Mouse (Mus musculus): ENCODE data around the gene Fam129b. TPM values are rescaled to one million over a fixed set of nuclear protein-coding genes. Genes with fewer than 3 reads are reported as not detected.
A peak's percentile ranks its signal among the peaks of the same experiment; 100 is the strongest.

Gene Fam129b
- total RNA-seq, 2 experiments from 2014 or later = 22.6 to 26.3 TPM

GRCm38 (mm10) chr2:32922564-32922963 is 46.6 kb downstream of the Fam129b start:
- DNase-seq (ENCODE audit: low spot score in 2 of 2) = no peak

GRCm38 (mm10) chr2:32923551-32924250 is 47.8 kb downstream of the Fam129b start:
- DNase-seq (ENCODE audit: low spot score in 2 of 2) = no peak

DNA sequence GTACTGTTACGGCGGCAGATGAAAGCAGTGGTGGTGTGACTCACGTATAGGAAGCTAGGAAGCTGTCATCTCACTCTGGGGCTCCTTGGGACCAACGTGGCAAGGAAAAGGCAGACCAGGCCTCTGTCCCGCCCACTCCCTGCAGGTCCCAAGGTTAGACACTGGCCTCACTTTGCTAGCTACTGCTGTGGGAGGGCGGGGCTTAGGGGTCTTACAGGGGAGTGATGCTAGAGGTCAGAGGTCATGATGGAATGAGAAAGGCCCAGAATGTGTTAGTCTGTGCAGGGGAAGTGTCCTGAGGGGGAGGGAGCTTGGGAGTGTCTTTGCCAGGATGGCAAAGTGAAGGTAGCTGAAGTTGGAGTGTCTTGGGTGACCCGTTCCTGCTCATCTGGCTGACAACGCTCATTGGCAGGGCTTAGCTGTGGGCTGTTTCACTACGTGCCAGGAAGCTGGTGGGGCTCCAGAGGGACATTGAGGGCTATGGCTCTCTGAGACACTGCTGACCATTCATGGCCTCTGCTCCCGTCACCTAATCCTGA is 48.5 kb downstream of the Fam129b start:
- no peak for DNase-seq (ENCODE audit: low spot score in 2 of 2)

GRCm38 (mm10) chr2:32926330-32927075 is 50.6 kb downstream of the Fam129b start:
- DNase-seq (ENCODE audit: low spot score in 2 of 2) = no peak

DNA sequence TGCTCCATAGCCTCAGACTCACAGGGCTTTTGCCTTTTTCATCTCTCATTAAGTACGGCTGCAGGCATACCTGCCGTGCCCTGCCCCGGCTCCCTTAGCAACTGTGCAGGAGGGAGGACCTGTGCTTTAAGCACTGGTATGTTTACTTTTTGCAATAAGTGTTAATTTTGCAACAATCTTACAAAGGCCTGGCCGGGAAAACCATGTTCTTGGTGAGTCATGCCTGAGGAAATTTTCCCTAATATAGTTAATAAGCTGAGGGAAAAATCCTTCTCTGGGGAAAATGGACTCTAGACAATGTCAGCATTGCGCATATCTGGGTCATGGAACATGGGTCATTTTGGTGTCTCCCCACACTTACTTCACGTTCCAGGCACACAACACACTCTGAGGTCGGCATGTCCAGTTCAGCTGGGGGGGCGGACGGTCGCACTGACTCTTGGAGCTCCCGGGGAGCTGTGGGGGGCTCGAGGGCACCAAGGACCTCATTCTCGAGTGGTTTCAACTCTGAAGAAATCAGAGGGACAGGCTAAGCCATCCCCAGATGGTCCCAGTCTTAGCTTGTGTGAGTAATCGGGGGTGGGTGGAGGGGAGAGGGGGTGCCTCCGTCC is 51.8 kb downstream of the Fam129b start:
- no peak for DNase-seq (ENCODE audit: low spot score in 2 of 2)

GRCm38 (mm10) chr2:32928235-32928946 is 52.5 kb downstream of the Fam129b start:
- DNase-seq (ENCODE audit: low spot score in 2 of 2) = peak; percentile 77 to 83

DNA sequence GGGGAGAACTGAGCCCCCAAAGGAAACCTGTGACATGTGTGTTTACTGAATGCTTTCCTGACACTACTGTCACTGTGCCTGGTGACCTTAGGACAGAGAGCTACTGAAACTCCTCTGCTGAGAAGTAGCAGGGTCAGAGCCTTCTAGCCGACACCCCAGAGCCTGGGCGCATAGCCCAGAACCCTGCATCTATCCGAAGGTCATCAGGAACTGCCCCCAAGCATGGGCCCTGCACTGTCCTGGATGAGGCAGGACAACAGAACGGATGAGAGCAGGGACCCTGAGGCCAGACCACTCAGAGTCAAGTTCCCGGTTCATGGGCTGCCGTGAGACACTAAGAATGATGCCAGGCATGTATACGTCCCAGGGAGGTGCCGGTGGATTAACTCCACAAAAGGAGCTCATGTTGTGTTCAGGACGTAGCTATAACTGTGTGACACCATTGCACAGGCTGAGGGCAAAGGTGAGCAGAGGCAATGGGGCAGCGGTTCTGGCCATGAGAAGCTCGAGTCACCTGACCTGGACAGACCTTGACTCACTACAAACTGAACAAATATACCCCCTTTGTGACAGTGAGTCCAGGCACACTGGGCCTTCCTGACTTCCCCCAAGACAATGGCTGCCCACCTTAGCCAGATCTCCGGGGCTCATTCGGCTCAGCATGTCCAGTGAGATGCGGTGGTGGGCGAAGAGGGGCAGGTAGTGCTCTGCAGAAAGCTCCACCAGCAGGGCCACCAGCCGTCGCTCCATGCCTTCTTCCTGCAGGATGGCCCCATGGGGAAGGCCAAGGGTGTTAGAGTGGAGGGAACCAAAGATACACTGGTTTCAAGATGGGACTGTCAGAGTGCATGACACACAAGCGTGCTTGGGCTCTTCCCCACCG is 53.3 kb downstream of the Fam129b start:
- no peak for DNase-seq (ENCODE audit: low spot score in 2 of 2)

- no peak for DNase-seq (ENCODE audit: low spot score in 2 of 2)
Measured at GRCm38 (mm10) chr2:32931730-32932129, 55.8 kb downstream of the Fam129b start.

- no peak for DNase-seq (ENCODE audit: low spot score in 2 of 2)
Measured at GRCm38 (mm10) chr2:32938741-32939140, 62.8 kb downstream of the Fam129b start.

DNA sequence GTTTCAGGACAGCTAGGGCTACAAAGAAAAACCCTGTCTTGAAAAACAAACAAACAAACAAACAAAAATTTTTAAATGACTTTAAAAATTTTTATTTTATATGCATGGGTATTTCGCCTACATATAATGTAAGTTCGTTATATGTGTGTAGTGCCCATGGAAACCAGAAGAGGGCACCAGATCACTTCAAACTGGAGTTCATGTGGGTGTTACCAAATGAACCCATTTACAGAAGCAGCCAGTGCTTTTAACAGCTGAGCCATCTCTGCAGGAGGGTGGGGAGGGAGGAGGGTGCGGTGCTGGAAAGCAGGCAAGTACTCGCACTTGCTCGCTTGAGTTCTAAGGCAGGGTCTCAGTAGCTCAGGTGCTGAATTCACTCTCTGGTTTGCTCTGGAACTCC is 63.5 kb downstream of the Fam129b start:
- peak in 1 of 2 experiments; percentile 49 for DNase-seq (ENCODE audit: low spot score in 2 of 2)

DNA sequence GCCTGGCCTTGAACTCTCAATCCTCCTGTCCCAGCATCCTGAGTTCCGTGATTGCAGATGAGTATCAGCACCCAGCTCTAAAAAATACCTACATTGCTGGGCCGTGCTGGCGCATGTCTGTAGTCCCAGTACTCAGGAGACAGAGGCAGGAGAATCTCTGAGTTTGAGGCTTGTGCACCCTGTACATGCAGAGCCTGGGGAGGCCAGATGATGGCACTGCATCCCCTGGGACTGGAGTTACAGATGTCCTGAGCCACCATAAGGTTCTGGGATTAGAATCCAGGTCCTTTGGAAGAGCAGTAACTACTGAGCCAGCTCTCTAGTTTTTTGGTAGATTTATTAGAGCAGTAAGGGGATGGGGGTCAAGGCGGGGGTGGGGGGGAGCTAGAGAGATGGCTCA is 64.6 kb downstream of the Fam129b start:
- DNase-seq (ENCODE audit: low spot score in 2 of 2) = no peak

DNA sequence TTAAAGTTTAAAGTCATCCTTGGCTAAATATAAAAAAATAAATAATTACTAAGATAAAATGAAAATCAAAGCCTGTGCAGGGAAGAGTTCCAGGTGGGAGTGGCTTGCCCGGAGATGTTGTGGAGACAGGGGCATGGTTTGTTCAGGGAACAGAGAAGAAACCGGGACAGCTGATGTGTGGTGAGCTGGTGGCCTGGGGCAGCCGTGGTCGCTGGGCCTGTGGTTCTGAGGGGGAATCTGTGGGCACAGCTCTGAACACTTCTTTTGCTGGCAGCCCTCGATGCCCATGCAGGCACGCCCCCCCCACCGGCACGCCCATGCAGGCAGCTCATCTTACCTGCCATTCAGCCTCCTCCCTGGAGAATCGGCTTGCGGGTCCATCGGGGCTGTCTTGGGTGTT is 71.5 kb downstream of the Fam129b start:
- DNase-seq (ENCODE audit: low spot score in 2 of 2) = no peak

DNA sequence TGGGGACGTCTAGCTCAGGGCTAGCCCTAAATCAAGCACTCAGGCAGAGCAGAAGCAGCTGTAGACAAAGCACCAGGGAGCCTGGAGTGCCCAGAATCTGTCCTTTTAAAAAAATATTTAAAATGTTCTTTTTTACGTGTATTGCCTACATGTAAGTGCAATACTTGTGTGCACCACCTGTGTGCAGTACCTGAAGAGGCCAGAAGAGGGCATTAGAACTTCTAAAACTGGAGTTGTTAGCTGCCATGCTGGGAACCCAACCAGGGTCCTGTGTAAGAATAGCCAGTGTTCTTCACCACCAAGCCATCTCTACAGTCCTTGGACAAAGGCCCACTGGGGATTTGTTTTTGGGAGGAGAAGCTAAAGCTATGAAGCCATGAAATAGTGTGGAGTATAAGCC is 78.7 kb downstream of the Fam129b start:
- DNase-seq (ENCODE audit: low spot score in 2 of 2) = no peak

GRCm38 (mm10) chr2:32957344-32957743 is 81.4 kb downstream of the Fam129b start:
- no peak for DNase-seq (ENCODE audit: low spot score in 2 of 2)

DNA sequence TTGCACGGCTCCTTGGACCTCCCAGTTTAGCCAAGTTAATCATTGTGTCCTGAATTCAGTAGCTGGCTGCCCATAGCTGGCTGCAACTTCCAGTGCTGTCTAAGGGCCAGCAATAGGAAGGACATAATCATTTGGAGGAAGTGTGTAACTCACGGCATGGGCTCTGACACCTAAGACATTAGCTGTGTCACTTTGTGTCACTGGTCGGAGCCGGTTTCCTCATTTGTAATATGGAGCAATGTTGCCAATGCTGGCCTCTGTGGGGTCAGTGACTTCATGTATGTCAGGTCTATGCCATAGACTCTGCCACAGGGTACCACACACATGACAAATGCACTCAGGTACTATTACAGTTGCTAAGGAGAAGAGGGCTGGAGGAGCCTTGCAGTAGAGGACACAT is 84.4 kb downstream of the Fam129b start:
- DNase-seq (ENCODE audit: low spot score in 2 of 2) = no peak

GRCm38 (mm10) chr2:32961192-32961995 is 85.5 kb downstream of the Fam129b start, which contains the start of the genes Rpl12 and Lrsam1:
Gene Rpl12 (plus strand): TSS chr2:32961559.
Gene Lrsam1 (minus strand): TSS chr2:32961614.
- peak; percentile 93 to 95 for DNase-seq (ENCODE audit: low spot score in 2 of 2)

- peak in 1 of 2 experiments; percentile 54 for DNase-seq (ENCODE audit: low spot score in 2 of 2)
Measured at GRCm38 (mm10) chr2:32962062-32962874, 86.4 kb downstream of the Fam129b start.

GRCm38 (mm10) chr2:32962875-32963220 is 86.9 kb downstream of the Fam129b start:
- DNase-seq (ENCODE audit: low spot score in 2 of 2) = no peak

DNA sequence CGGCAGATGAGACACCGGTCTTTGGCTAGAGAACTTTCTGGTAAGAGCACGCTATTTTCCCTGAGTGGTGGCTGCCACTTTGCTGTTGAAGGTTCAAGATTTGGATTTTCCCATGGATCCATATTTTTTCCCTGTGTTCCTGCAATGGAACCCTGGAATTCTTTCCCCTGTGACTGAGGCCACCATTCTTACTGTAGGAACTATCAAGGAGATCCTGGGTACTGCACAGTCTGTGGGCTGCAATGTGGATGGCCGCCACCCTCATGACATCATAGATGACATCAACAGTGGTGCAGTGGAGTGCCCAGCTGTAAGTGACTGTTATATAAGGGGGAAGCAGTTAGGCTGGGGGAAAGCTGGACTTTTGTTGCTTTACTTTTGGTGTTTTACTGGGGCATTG is 87.6 kb downstream of the Fam129b start:
- DNase-seq (ENCODE audit: low spot score in 2 of 2) = no peak
